Comparison of ENCODE assay signal across 22 mouse cellular contexts in genomic region chr11:82877726-82878344, GRCm38 (mm10).
"Had no signal": no experiment of that assay in that cellular context is flagged by ENCODE, and none has a peak within 500 bp of the region (broad histone marks: within the 10 kb centered on the region; RNA-seq: fewer than 3 reads in every experiment).

No protein-coding gene starts in this region.

- H3K9ac ChIP-seq: intestine, embryonic 15.5 days; limb, embryonic 13.5 days; liver, embryonic 12.5 days; liver, embryonic 15.5 days; lung, embryonic 15.5 days; midbrain, embryonic 15.5 days; neural tube, embryonic 12.5 days; stomach, embryonic 15.5 days had no signal

- H3K27ac ChIP-seq: intestine, embryonic 15.5 days; layer of hippocampus, adult 2 months; limb, embryonic 10.5 days; limb, embryonic 13.5 days; liver, embryonic 12.5 days; liver, embryonic 15.5 days; lung, embryonic 15.5 days; midbrain, embryonic 10.5 days; midbrain, embryonic 15.5 days; neural tube, embryonic 12.5 days; stomach, embryonic 15.5 days had no signal

- H3K9me3 ChIP-seq: intestine, embryonic 15.5 days; limb, embryonic 10.5 days; limb, embryonic 13.5 days; liver, embryonic 12.5 days; liver, embryonic 15.5 days; lung, embryonic 15.5 days; midbrain, embryonic 10.5 days; midbrain, embryonic 15.5 days; neural tube, embryonic 12.5 days; stomach, embryonic 15.5 days had no signal

- H3K4me2 ChIP-seq: intestine, embryonic 15.5 days; limb, embryonic 13.5 days; liver, embryonic 12.5 days; liver, embryonic 15.5 days; lung, embryonic 15.5 days; midbrain, embryonic 15.5 days; neural tube, embryonic 12.5 days; stomach, embryonic 15.5 days had no signal

- H3K4me1 ChIP-seq: intestine, embryonic 15.5 days; limb, embryonic 10.5 days; limb, embryonic 13.5 days; lung, embryonic 15.5 days; midbrain, embryonic 10.5 days; midbrain, embryonic 15.5 days; neural tube, embryonic 12.5 days; stomach, embryonic 15.5 days had no signal

- ATAC-seq: intestine, embryonic 15.5 days; liver, embryonic 12.5 days; midbrain, embryonic 15.5 days had no signal

- H3K4me3 ChIP-seq: intestine, embryonic 15.5 days; layer of hippocampus, adult 2 months; limb, embryonic 10.5 days; limb, embryonic 13.5 days; liver, embryonic 12.5 days; liver, embryonic 15.5 days; lung, embryonic 15.5 days; megakaryocyte, embryonic 14.5 days; midbrain, embryonic 10.5 days; midbrain, embryonic 15.5 days; neural tube, embryonic 12.5 days; stomach, embryonic 15.5 days had no signal

- H3K27me3 ChIP-seq: intestine, embryonic 15.5 days; limb, embryonic 13.5 days; liver, embryonic 12.5 days; liver, embryonic 15.5 days; lung, embryonic 15.5 days; megakaryocyte, embryonic 14.5 days; midbrain, embryonic 15.5 days; neural tube, embryonic 12.5 days; stomach, embryonic 15.5 days had no signal

- H3K36me3 ChIP-seq: lung, embryonic 15.5 days; midbrain, embryonic 15.5 days; stomach, embryonic 15.5 days had no signal

- DNase-seq: kidney, adult 11 months; kidney, adult 9 months; layer of hippocampus, adult 9-11 months; liver; lung, adult 18-20 months; lung, postnatal 10 days; lung, postnatal 36 days; right cerebral cortex, postnatal 25 days; spleen, adult 18-20 months; thymus, postnatal 25 days had no signal
